Mouse (Mus musculus) lung, adult 2 months (tissue): ENCODE data around the gene Nptx1.

Experiments used
- CTCF ChIP-seq: fragments of 200-500 bp; IDR thresholded peaks from 2 replicates; pipeline ENCODE4 v1.5.1; 2011; ENCODE audit warnings: mild to moderate bottlenecking, low read length, control low read depth; ENCODE audit not compliant: insufficient read depth
- POLR2A ChIP-seq: fragments of 200-500 bp; IDR thresholded peaks from 2 replicates; pipeline ENCODE4 v1.6.1; 2011; ENCODE audit warnings: low read depth, mild to moderate bottlenecking, control low read depth, low read length, borderline replicate concordance; ENCODE audit errors: extremely low read depth

- TF ChIP-seq CTCF (no peak), POLR2A (no peak)
These were observed 1.6 kb downstream of the Nptx1 start for GRCm38 (mm10) chr11:119545741-119546495.
